In the genomic region with DNA sequence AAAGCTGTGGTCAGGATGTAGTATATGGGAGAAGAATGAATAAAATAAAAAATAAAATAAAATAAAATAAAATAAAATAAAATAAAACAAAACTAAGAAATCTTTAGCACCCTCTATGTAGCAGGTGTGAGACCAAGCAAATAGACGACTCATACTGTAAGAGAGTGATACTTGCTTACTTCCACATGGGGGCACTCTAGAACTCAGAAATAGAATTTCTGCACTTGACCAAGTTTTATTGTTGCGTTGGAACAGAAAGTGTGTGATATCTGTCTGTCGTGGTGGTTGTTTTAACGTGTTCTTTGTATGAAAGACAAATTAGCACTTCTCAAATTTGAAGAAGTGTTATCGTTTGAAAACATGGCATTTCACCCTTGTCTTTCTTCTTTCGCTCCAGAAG, we compare ENCODE assay signal across 9 mouse cellular contexts.
A peak's percentile ranks its signal among the peaks of the same experiment; 100 is the strongest.
DNase-seq lines count a peak whose midpoint lies in the region; ATAC-seq and TF ChIP-seq lines count a peak whose summit lies in the region.
"Had no signal": no experiment of that assay in that cellular context is flagged by ENCODE, and none has a peak within 500 bp of the region (broad histone marks: within the 10 kb centered on the region; RNA-seq: fewer than 3 reads in every experiment).

No protein-coding gene starts in this region.

- no peaks in the 10 kb centered on the region for H3K27me3 ChIP-seq in intestine, postnatal 0 days (replicated peaks; ENCODE audit: control insufficient read depth, insufficient read depth, low read length)
- no peaks in the 10 kb centered on the region for H3K27me3 ChIP-seq in intestine, embryonic 15.5 days (replicated peaks)

- H3K27ac ChIP-seq in intestine, postnatal 0 days (ENCODE audit: low read depth, low read length): no peak overlapping the region
- no peak overlapping the region for H3K27ac ChIP-seq in intestine, embryonic 15.5 days
- H3K27ac ChIP-seq: limb, embryonic 13.5 days had no signal

- H3K9ac ChIP-seq in intestine, postnatal 0 days (ENCODE audit: low read depth, low read length): no peak overlapping the region
- no peak overlapping the region for H3K9ac ChIP-seq in intestine, embryonic 15.5 days
- H3K9ac ChIP-seq: limb, embryonic 13.5 days had no signal

- ATAC-seq in intestine, postnatal 0 days: no peak
- ATAC-seq in intestine, embryonic 15.5 days: no peak
- no peak for ATAC-seq in megakaryocyte-erythroid progenitor cell, adult 5-6 weeks (replicated peaks; ENCODE audit: low FRiP score, low TSS enrichment, poor library complexity, severe bottlenecking)

- TF ChIP-seq CTCF in intestine, postnatal 0 days (IDR thresholded peaks at IDR 0.05; ENCODE audit: low read depth): peak; percentile 58

- DNase-seq in A20 (ENCODE audit: low read depth, low spot score): peak; percentile 44
- peak; percentile 66 for DNase-seq in brain, adult 2 months (ENCODE audit: low read depth, low spot score)
- DNase-seq in mesoderm, embryonic 11.5 days (ENCODE audit: low read depth, low spot score): peak; percentile 29
- no peak for DNase-seq in kidney, adult 8-10 months
- no peak for DNase-seq in spleen, postnatal 10 days (ENCODE audit: low spot score in 2 of 2)

- H3K9me3 ChIP-seq in intestine, postnatal 0 days (ENCODE audit: control insufficient read depth): no peaks in the 10 kb centered on the region
- H3K9me3 ChIP-seq in intestine, embryonic 15.5 days: no peaks in the 10 kb centered on the region
- H3K9me3 ChIP-seq: limb, embryonic 13.5 days had no signal

- H3K4me2 ChIP-seq in intestine, postnatal 0 days (replicated peaks; ENCODE audit: low read depth): no peak overlapping the region
- H3K4me2 ChIP-seq in intestine, embryonic 15.5 days (replicated peaks): no peak overlapping the region
- H3K4me2 ChIP-seq: limb, embryonic 13.5 days had no signal

- H3K4me3 ChIP-seq in intestine, postnatal 0 days (ENCODE audit: low read depth, low read length): no peak overlapping the region
- no peak overlapping the region for H3K4me3 ChIP-seq in intestine, embryonic 15.5 days (replicated peaks)
- H3K4me3 ChIP-seq: limb, embryonic 13.5 days had no signal

- H3K4me1 ChIP-seq in intestine, postnatal 0 days (replicated peaks; ENCODE audit: control insufficient read depth, insufficient read depth, low read length): no peaks in the 10 kb centered on the region
- H3K4me1 ChIP-seq in intestine, embryonic 15.5 days (replicated peaks): no peaks in the 10 kb centered on the region
- H3K4me1 ChIP-seq: limb, embryonic 13.5 days had no signal

- no peaks in the 10 kb centered on the region for H3K36me3 ChIP-seq in intestine, postnatal 0 days (ENCODE audit: control insufficient read depth, insufficient read depth)
- H3K36me3 ChIP-seq in intestine, embryonic 15.5 days: no peaks in the 10 kb centered on the region
- H3K36me3 ChIP-seq: limb, embryonic 13.5 days had no signal

- WGBS in intestine, postnatal 0 days: 37% methylated on average over 6 of the region's 6 CpGs
- 51% methylated on average over 6 of the region's 6 CpGs for WGBS in intestine, embryonic 15.5 days

Comparison
In these comparisons a context has a peak if more than half of its experiments do, and no peak if none do; other contexts are left out.
1. DNase-seq: peak in A20 (single experiment), brain, adult 2 months (single experiment) and mesoderm, embryonic 11.5 days (single experiment); none in kidney, adult 8-10 months (0 of 2) and spleen, postnatal 10 days (0 of 2).